Mouse (Mus musculus): ENCODE data around the gene Pcgf5.

GRCm38 (mm10) chr19:36408352-36409100 lies 60.4 kb downstream of the Pcgf5 start:
- TF ChIP-seq POLR2A (IDR thresholded peaks at IDR 0.05; ENCODE audit: control insufficient read depth, low read depth, low read length) (no peak), CTCF (IDR thresholded peaks at IDR 0.05; ENCODE audit: control insufficient read depth, insufficient read depth, insufficient replicate concordance, low read depth, low read length) (no peak)
